Mouse (Mus musculus): ENCODE measurements around the gene Cops7a.

The Cops7a gene

DNA sequence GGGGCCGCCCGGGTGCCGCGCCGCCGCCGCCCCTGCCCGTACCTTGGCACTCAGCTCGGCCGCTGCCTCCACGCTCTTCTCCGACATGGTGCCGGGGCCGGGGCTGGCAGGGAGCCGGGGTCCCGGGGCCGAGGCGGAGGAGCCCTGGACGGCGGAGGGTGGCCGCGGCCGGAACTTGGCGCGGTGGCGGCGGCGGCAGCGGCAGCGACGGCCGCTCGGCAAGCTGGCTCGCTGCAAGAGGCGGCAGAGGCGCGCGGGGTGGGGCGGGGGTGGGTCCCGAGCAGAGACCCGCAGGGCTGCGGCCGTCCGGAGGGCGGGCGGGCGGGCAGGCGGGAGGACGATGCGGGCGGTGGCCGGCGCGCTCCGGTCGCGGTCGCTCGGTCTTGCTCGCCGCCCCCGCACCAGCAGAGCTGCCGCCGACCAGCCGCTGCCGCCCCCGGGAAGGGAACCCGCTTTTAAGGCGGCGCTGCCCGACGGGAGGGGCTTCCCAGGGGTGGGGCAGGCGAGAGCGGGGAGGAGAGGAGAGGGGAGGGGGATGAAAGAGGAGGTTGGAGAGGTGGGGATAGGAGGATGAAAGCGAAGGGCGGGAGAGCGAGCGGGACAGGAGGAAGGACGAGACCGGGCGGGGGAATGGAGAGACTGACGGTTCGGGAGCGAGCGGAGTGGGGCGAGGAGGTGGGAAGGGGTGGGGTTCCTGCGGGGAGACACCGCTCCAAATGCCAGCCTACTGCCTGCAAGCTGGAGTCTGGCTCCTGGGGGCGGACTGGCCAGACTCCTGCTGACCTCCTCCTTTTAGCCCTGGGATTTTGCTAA lies 47.6 kb downstream of the Cops7a start:
- peak; percentile 94 for DNase-seq

DNA sequence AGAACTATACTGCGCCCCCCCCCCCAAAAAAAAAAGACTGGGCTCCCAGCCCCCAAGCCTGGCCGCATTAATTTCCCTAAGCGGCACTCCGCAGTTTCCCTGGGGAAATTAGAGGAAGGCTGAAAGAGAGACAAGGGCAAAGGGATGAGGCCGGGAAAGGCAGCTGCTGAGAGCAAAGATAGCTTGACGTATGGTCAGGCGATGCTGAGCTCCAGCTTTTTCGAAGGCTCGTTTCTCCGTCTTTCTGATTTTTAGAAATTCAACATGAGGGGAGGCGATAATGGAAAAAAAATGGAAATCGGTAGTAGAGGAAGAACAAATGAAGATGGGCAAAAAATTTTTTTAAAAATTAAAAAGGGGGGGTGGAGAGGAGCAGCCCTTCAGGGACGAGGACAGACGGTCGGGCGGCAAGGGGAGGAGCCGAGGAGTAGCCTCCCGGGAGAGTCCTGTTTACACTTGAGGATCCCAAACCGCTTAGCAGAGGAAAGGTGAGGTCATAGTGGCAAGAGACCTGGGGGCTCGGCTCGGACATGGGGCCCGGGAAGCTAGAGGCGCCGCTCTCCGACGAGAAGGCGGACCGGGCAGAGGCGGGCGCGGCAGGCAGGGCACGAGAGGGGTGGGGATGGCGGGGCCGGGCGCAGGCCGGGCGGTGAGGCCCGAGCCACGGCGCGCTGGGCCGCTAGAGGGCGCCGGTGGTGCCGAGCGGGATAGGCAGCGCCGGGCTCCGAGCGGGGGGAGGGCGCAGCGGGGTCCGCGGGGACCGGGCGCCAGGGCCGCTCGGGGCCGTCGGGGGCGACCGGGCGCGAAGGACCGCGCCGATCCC lies 48.4 kb downstream of the Cops7a start:
- peak; percentile 96 for DNase-seq

DNA sequence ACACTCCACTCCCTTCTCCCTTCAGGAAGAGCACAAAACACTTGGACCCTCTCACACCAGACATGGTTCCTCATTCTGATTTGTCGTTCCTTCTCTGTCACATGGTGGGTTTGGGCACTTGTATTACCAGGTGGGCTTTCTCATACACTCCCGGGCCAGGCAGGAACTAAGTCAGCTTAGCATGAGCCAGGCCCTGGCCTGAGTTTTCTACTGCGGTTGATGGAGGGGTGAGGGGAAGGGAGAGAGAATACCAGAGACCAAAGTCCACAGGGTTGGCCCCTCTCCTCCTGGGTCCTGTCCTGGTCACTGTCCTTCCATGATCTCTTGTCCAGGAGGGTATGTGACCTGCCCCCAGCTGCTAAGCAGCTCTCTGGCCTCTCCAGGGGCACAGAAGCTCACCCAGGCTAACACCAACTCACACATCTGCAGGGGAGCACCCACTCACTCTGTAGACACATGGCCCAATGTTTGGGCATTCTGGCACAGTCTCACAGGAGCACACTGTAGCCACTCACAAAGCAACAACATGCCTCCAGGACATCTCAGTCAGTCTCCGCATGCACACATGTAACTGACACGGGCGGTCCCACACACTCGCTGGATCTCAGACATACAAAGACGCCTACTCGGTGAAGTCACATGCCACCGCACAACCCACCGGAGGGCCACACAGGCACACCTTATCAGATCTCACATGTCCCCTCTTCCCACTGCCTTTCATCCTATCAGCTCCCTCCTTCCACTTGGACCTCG lies 49.2 kb downstream of the Cops7a start:
- DNase-seq, result no peak

DNA sequence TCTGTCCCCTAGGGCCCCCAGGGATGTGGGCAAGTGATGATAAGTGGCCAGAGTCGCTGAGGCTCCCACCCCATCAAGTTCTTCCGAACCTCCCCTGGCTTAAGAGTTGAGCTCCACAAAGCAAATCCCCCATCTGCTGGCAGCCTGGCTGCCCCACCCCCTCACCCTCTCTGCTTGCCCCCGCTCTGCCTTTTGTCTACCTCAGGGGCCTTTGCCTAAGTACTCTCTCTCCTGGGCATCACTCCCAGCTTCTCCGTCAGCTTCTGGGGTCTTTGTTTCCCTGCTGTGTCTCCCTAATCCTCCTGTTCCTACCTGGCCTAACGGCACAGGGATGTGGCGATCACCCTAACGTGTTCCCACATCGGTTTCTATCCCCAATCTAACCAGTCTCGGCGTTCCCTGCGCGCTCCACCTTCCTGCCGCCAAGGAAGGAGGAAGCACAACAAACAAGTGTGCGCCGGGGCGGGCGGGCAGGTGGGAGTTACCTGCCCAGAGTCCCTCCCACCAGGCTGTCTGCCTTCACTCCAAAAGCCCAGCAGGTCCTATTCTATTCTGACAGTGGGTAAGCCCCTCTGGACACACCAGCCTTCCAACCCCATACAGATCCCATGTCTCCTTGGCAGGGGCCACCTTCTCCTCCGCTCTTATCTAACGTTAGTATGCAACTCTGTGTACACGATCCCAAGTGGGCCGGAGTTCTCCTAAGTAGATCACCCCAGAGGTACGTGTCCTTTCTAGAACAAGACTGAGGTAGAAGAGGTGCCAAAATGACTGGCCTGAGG lies 50.0 kb downstream of the Cops7a start:
- DNase-seq, result no peak

DNA sequence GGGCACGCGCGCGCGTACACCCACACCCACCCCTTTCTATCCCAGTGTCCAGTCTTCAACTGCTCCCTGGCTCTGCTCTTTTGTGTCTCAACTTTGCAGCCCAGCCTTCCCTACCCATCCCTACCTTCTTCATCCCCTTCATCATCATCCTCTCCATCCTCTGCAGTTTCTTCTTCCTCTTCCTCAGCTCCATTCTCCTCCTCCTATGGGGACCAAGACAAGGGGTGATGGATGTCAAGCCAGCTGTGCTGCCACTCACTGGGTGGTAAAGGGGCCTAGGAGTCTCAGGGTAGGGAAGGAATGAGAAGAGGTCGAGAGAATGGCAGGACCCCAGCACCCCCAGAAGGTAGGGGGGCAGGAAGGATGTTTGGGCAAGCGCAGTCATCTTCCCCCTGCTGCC lies 50.8 kb downstream of the Cops7a start:
- no peak for DNase-seq

DNA sequence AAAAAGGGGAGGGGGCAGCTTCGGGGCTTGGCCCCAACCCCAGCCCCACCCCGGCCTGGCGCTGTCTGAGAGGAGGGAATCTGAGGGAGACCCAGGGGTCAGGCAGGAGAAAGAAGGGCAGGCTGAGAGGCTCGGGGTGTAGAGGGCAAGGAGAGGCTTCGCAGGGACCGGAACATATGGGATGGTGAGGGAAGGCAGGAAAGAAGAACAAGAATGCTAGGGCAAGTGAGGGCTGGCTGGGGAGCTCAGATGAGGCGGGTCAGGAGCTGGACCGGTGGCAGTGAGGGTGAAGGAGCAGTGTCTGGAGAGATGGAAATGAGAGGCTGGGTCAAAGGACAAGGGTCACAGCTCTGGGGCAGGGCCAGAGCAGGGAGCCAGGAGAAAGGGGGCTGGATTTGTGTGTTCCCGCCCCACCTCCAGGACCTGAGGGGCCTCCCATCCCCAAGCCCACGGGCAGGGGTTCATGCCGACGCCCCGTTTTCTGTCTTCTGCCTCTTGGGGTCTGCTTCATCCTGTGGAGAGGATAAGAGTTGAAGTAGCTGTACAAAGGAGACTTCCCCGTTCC lies 51.5 kb downstream of the Cops7a start:
- no peak for DNase-seq

DNA sequence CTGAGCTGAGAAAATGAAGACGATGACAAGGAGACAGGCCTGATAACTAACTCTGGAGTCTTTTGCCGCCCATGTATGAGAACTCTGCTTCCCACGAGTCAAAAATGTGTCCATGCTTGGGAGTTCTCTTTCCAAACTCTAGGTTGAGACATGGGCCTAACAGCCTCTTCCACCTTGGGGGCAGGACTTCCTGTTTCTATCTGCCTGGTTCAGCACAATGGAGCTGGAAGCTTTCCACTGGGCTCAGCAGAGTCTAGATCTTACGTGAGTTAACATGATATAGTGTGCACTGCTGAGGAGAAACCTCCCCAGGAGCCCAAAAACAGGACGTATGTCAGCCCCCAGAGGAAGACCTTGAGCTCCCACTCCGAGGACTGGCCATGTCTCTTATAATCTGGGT lies 52.1 kb downstream of the Cops7a start:
- no peak for DNase-seq

DNA sequence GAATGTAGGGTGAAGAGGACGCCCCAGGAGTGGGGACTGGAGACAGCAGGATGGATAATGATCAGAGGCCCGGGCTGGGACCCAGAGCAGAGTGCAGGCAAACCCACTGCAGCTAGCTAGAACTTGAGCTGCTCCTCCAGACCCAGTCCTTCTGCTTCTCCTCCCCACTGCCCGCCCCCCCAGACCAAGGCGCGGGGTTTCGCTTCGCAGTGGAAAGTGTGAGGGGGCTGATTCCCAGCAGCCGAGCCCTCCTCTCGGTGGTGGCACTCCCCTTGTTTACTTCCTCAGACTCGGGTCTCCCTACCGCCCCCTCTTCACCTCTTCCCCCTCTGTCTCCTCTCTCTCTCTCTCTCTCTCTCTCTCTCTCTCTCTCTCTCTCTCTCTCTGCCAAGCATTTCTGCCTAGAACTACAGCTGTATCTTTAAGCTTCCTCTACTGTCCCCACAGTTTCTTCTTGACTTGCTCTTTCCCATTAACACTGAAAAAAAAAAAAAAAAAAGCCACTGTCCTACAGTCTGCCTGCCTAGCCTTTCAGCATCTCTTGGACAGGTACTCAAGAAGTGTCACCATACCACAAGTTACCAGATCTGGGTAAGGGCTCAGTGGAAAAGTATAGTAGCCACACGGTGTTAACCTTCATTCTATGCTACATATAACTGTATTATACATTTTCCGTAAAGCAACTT lies 53.7 kb downstream of the Cops7a start, which contains the start of gene Lag3:
Lag3 (minus strand) TSS at position 173 of the 686 bp plus-strand sequence.
- DNase-seq, result no peak

DNA sequence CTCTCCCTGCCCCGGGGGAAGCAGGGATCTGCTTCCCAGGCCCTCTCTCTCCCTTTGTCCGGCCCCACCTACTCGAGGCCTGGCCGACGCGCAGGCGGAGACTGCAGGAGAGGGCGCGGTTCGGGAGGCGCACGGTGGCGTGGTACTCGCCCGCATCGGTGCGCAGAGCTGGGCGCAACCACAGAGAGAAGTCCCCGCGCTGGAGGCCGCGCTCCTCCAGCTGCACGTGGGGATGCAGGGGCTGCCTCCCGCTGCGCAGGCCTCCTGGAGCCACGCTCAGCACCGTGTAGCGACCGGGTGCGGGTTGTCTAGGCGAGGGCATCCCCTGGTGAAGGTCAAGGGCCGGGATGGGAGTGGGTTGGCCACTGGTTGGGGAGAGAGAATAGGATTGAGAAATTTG lies 55.3 kb downstream of the Cops7a start:
- no peak for DNase-seq
